Mouse (Mus musculus) limb, embryonic 15.5 days (tissue): ENCODE measurements around the gene Pds5a. TPM values are rescaled to one million over a fixed set of nuclear protein-coding genes. Genes with fewer than 3 reads are reported as not detected.
A peak's percentile ranks its signal among the peaks of the same experiment; 100 is the strongest.
"Not testable (repeated sequence)": the region's sequence is repeated elsewhere in the genome, so short reads cannot be mapped to it uniquely, and the experiment has no call there.

ENCODE experiments used
- ATAC-seq: fragments of 200-750 bp; cut with Nextera tagmentation; 2 replicates; pipeline ENCODE4 v1.8.0; 2017; ENCODE audit warnings: low read depth, moderate TSS enrichment; ENCODE audit not compliant: insufficient number of reproducible peaks, low FRiP score, low TSS enrichment
- H3K27ac ChIP-seq: fragments of 300-500 bp; sonication (generic); 2 replicates; pipeline ENCODE4 v1.5.1; 2015; ENCODE audit warnings: moderate library complexity, mild to moderate bottlenecking, inconsistent platforms
- H3K27me3 ChIP-seq: fragments of 300-500 bp; sonication (generic); 2 replicates; pipeline ENCODE4 v1.6.1; 2015; ENCODE audit warnings: inconsistent platforms
- H3K36me3 ChIP-seq: fragments of 300-500 bp; sonication (generic); 2 replicates; pipeline ENCODE4 v1.6.1; 2015; ENCODE audit warnings: inconsistent platforms
- H3K4me1 ChIP-seq: fragments of 300-500 bp; sonication (generic); 2 replicates; pipeline ENCODE4 v1.6.1; 2015; ENCODE audit warnings: inconsistent platforms
- H3K4me2 ChIP-seq: fragments of 300-500 bp; sonication (generic); 2 replicates; pipeline ENCODE4 v1.6.1; 2015; ENCODE audit warnings: mild to moderate bottlenecking, inconsistent platforms
- H3K4me3 ChIP-seq: fragments of 300-500 bp; sonication (generic); 2 replicates; pipeline ENCODE4 v1.5.1; 2015; ENCODE audit warnings: mild to moderate bottlenecking, inconsistent platforms
- H3K9ac ChIP-seq: fragments of 300-500 bp; sonication (generic); 2 replicates; pipeline ENCODE4 v1.6.1; 2015; ENCODE audit warnings: inconsistent platforms
- H3K9me3 ChIP-seq: fragments of 300-500 bp; sonication (generic); 2 replicates; pipeline ENCODE4 v1.6.1; 2016; ENCODE audit warnings: inconsistent platforms
- WGBS: fragments of 180-500 bp; shearing (Covaris S2); methylation state at CpG from one replicate; pipeline ENCODE4 v1.1.7; 2015; 5-methylcytosine and 5-hydroxymethylcytosine counted together
- polyA plus RNA-seq: library from polyadenylated mRNA; unstranded; fragments of >200 nt; fragmentation: Nextera tagmentation; extraction: Ambion mirVana; gene quantifications from 2 replicates; pipeline ENCODE4 v1.2.1, GENCODE M21; 2015

The Pds5a gene
- polyA plus RNA-seq, 1 experiment from 2014 or later = 54.2 TPM

- no peak overlapping the region for H3K4me2 ChIP-seq
- H3K4me1 ChIP-seq = no peaks in the 10 kb centered on the region
- no peak for ATAC-seq
- H3K9me3 ChIP-seq = no peaks in the 10 kb centered on the region
- H3K9ac ChIP-seq = no peak overlapping the region
- H3K27me3 ChIP-seq = no peaks in the 10 kb centered on the region
- H3K4me3 ChIP-seq = no peak overlapping the region
- WGBS = 47% methylated on average over 8 of the region's 8 CpGs
- H3K27ac ChIP-seq = no peak overlapping the region
- H3K36me3 ChIP-seq = no peaks in the 10 kb centered on the region
These were observed 12.2 kb upstream of the Pds5a start for GRCm38 (mm10) chr5:65710267-65710666.

GRCm38 (mm10) chr5:65706979-65707378, 8.9 kb upstream of the Pds5a start:
- 72% methylated on average over 5 of the region's 5 CpGs for WGBS

DNA sequence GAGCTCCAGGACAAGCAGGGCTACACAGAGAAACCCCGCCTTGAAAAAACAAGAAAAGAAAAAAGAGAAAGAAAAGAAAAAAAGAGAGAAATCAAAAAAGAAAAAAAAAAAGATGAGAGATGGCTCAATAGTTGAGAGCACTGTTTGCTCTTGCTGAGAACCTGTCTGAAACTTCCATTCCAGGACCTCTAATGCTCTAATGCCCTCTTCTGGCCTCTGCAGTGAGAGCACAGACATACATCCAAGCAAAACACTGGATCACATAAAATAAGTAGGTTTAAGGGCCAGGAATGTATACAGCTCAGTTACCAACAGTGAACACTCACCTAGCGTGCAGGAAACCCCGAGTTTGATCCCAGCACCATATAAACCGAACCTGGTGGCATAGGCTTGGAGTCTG, 8.1 kb upstream of the Pds5a start:
- no peaks in the 10 kb centered on the region for H3K27me3 ChIP-seq
- no peak for ATAC-seq
- no peak overlapping the region for H3K27ac ChIP-seq
- H3K4me2 ChIP-seq = no peak overlapping the region
- H3K4me3 ChIP-seq = no peak overlapping the region
- H3K9me3 ChIP-seq = no peaks in the 10 kb centered on the region
- H3K4me1 ChIP-seq = no peaks in the 10 kb centered on the region
- no peaks in the 10 kb centered on the region for H3K36me3 ChIP-seq
- WGBS = 70% methylated on average over 4 of the region's 4 CpGs
- H3K9ac ChIP-seq = no peak overlapping the region

More at GRCm38 (mm10) chr5:65706979-65707378, 8.9 kb upstream of the Pds5a start:
- Histone ChIP-seq H3K36me3 (no peaks in the 10 kb centered on the region), H3K9ac (no peak overlapping the region), H3K9me3 (no peaks in the 10 kb centered on the region), H3K4me2 (no peak overlapping the region), H3K27me3 (no peaks in the 10 kb centered on the region), H3K4me3 (no peak overlapping the region), H3K27ac (no peak overlapping the region), H3K4me1 (no peaks in the 10 kb centered on the region)
- no peak for ATAC-seq

DNA sequence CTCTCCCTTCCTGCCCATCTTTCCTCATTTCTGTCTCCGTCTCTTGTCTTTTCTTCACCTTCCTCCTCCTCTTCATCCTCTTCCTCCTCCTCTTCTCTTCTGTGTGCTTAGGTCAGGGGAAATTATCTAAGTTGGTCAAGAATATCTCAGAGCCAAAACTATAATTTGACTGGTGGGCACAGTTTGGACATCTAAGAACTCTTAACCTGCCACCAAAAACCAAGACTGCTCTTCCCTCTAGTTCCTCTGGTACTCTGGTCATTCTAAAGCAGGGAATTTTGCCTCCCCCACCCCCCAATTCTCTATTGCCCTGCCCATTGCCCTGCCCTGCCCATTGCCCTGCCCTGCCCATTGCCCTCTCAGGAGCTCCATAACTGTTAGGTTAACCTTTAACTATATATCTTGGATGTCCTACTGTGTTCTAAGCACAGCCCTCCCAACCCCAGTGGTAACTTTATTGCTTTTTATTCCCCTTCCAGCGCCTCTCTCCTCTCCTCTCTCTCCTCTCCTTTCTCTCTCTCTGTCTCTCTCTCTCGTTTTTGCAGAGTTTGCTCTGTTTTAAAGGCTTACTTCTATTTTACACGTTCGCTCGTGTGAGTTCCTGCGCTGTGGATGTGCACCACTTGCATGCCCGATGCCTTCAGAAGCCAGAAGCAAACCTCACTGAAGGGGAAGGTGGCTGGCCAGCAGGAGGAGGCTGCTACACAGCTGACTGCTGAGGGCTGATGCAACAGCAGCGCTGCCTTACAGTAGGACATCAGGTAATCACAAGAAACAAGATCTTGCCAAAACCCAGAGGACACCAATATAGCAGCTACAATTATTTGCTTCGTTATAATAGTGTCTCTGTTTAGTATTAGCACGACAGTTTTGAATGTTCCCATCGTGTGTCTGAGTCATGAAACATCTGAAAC, 6.9 kb upstream of the Pds5a start:
- Histone ChIP-seq H3K4me3 (no peak overlapping the region), H3K9ac (no peak overlapping the region), H3K9me3 (no peaks in the 10 kb centered on the region), H3K36me3 (no peaks in the 10 kb centered on the region), H3K4me2 (no peak overlapping the region), H3K27ac (no peak overlapping the region), H3K27me3 (no peaks in the 10 kb centered on the region), H3K4me1 (no peaks in the 10 kb centered on the region)
- WGBS = 71% methylated on average over 12 of the region's 12 CpGs
- no peak for ATAC-seq

GRCm38 (mm10) chr5:65703261-65703660, 5.2 kb upstream of the Pds5a start:
- no peak for ATAC-seq
- Histone ChIP-seq H3K9me3 (no peaks in the 10 kb centered on the region), H3K27ac (no peak overlapping the region), H3K36me3 (no peaks in the 10 kb centered on the region), H3K4me3 (no peak overlapping the region), H3K9ac (no peak overlapping the region), H3K4me1 (peaks cover 5% of the 10 kb centered on the region), H3K27me3 (no peaks in the 10 kb centered on the region), H3K4me2 (no peak overlapping the region)
- 76% methylated on average over 9 of the region's 9 CpGs for WGBS

GRCm38 (mm10) chr5:65700102-65700501, 2.0 kb upstream of the Pds5a start:
- WGBS = 90% methylated on average over 5 of the region's 5 CpGs
- no peak overlapping the region for H3K27ac ChIP-seq
- no peak overlapping the region for H3K9ac ChIP-seq
- no peak overlapping the region for H3K4me2 ChIP-seq
- H3K27me3 ChIP-seq = no peaks in the 10 kb centered on the region
- H3K9me3 ChIP-seq = no peaks in the 10 kb centered on the region
- peaks cover 15% of the 10 kb centered on the region for H3K4me1 ChIP-seq
- H3K4me3 ChIP-seq = no peak overlapping the region
- ATAC-seq = no peak
- H3K36me3 ChIP-seq = 0 out of 2 replicates have a peak, but pooled peaks cover 2% of the 10 kb centered on the region

GRCm38 (mm10) chr5:65699146-65699545, 1.1 kb upstream of the Pds5a start:
- peak overlapping the region; percentile 99 for H3K27ac ChIP-seq
- H3K4me1 ChIP-seq = peaks cover 21% of the 10 kb centered on the region
- peaks cover 9% of the 10 kb centered on the region for H3K36me3 ChIP-seq
- H3K9me3 ChIP-seq = no peaks in the 10 kb centered on the region
- peak overlapping the region; percentile 92 for H3K4me3 ChIP-seq
- no peaks in the 10 kb centered on the region for H3K27me3 ChIP-seq
- no peak for ATAC-seq
- H3K4me2 ChIP-seq = peak overlapping the region; percentile 52
- WGBS = 70% methylated on average over 10 of the region's 10 CpGs
- H3K9ac ChIP-seq = no peak overlapping the region

- Histone ChIP-seq H3K36me3 (peaks cover 9% of the 10 kb centered on the region), H3K27ac (peak overlapping the region; percentile 99), H3K4me1 (peaks cover 21% of the 10 kb centered on the region), H3K4me2 (peak overlapping the region; percentile 52), H3K27me3 (no peaks in the 10 kb centered on the region), H3K4me3 (peak overlapping the region; percentile 92), H3K9ac (peak overlapping the region; percentile 99), H3K9me3 (no peaks in the 10 kb centered on the region)
- no peak for ATAC-seq
- WGBS = 18% methylated on average over 6 of the region's 6 CpGs
These were observed 675 bp upstream of the Pds5a start for GRCm38 (mm10) chr5:65698759-65699136.

GRCm38 (mm10) chr5:65697486-65697835, 612 bp downstream of the Pds5a start:
- Histone ChIP-seq H3K4me2 (peak overlapping the region; percentile 51), H3K27ac (peak overlapping the region; percentile 99), H3K27me3 (no peaks in the 10 kb centered on the region), H3K36me3 (peaks cover 12% of the 10 kb centered on the region), H3K9me3 (no peaks in the 10 kb centered on the region), H3K4me3 (peak overlapping the region; percentile 92), H3K9ac (peak overlapping the region; percentile 99), H3K4me1 (peaks cover 21% of the 10 kb centered on the region)
- under 1% methylated on average over 31 of the region's 49 CpGs for WGBS
- ATAC-seq = peak; percentile 49; the same call in 1 of the 2 replicates

GRCm38 (mm10) chr5:65696821-65697485, 1.1 kb downstream of the Pds5a start:
- no peak for ATAC-seq
- Histone ChIP-seq H3K4me1 (peaks cover 21% of the 10 kb centered on the region), H3K36me3 (peaks cover 14% of the 10 kb centered on the region), H3K9me3 (no peaks in the 10 kb centered on the region), H3K9ac (peak overlapping the region; percentile 99), H3K27me3 (no peaks in the 10 kb centered on the region), H3K4me2 (peak overlapping the region; percentile 51), H3K4me3 (peak overlapping the region; percentile 92), H3K27ac (peak overlapping the region; percentile 99)
- WGBS = under 1% methylated on average over 58 of the region's 58 CpGs

- not testable (repeated sequence) for H3K27me3 ChIP-seq, H3K9me3 ChIP-seq, ATAC-seq, H3K4me3 ChIP-seq, H3K27ac ChIP-seq, H3K9ac ChIP-seq, H3K4me2 ChIP-seq
- Histone ChIP-seq H3K4me1 (peaks cover 21% of the 10 kb centered on the region), H3K36me3 (peaks cover 16% of the 10 kb centered on the region)
- 87% methylated on average over 2 of the region's 3 CpGs for WGBS
These were observed 4.0 kb downstream of the Pds5a start for GRCm38 (mm10) chr5:65694076-65694475.

GRCm38 (mm10) chr5:65693018-65693417, 5.1 kb downstream of the Pds5a start:
- Histone ChIP-seq H3K9ac (no peak overlapping the region), H3K9me3 (no peaks in the 10 kb centered on the region), H3K4me3 (no peak overlapping the region), H3K27me3 (no peaks in the 10 kb centered on the region), H3K4me1 (peaks cover 21% of the 10 kb centered on the region), H3K36me3 (peaks cover 18% of the 10 kb centered on the region), H3K27ac (no peak overlapping the region), H3K4me2 (no peak overlapping the region)
- ATAC-seq = no peak
